Mouse (Mus musculus) liver, adult (tissue): ENCODE measurements around the gene Grip1.

Experiments used
- GATA4 ChIP-seq: IDR thresholded peaks from 2 replicates; pipeline ENCODE4 v1.6.1; 2014; ENCODE audit warnings: mild to moderate bottlenecking, low read length; ENCODE audit not compliant: insufficient replicate concordance

The Grip1 gene

GRCm38 (mm10) chr10:120015117-120015516 is 561.5 kb downstream of the Grip1 start:
- peak; percentile 32; the same call in 1 of the 2 replicates for TF ChIP-seq GATA4

- TF ChIP-seq GATA4 = no peak
These were observed 572.8 kb downstream of the Grip1 start for GRCm38 (mm10) chr10:120026437-120026836.

GRCm38 (mm10) chr10:120030901-120031300 is 577.3 kb downstream of the Grip1 start:
- TF ChIP-seq GATA4 = no peak

GRCm38 (mm10) chr10:120031316-120031715 is 577.7 kb downstream of the Grip1 start:
- TF ChIP-seq GATA4 = no peak

- no peak for TF ChIP-seq GATA4
These were observed 580.2 kb downstream of the Grip1 start for GRCm38 (mm10) chr10:120033866-120034265.

GRCm38 (mm10) chr10:120035211-120035733 is 581.6 kb downstream of the Grip1 start:
- no peak for TF ChIP-seq GATA4

- no peak for TF ChIP-seq GATA4
These were observed 582.2 kb downstream of the Grip1 start for GRCm38 (mm10) chr10:120035824-120036223.

GRCm38 (mm10) chr10:120038194-120038593 is 584.6 kb downstream of the Grip1 start:
- no peak for TF ChIP-seq GATA4

- TF ChIP-seq GATA4 = no peak
These were observed 590.6 kb downstream of the Grip1 start for GRCm38 (mm10) chr10:120044237-120044636.

- no peak for TF ChIP-seq GATA4
These were observed 591.1 kb downstream of the Grip1 start for GRCm38 (mm10) chr10:120044714-120045234.

GRCm38 (mm10) chr10:120060579-120061237 is 607.1 kb downstream of the Grip1 start:
- TF ChIP-seq GATA4 = no peak

- no peak for TF ChIP-seq GATA4
These were observed 607.9 kb downstream of the Grip1 start for GRCm38 (mm10) chr10:120061238-120062130.

- TF ChIP-seq GATA4 = no peak
These were observed 610.8 kb downstream of the Grip1 start for GRCm38 (mm10) chr10:120064424-120064823.

- TF ChIP-seq GATA4 = no peak
These were observed 612.7 kb downstream of the Grip1 start for GRCm38 (mm10) chr10:120066319-120066718.

- no peak for TF ChIP-seq GATA4
These were observed 624.2 kb downstream of the Grip1 start for GRCm38 (mm10) chr10:120077850-120078249.

- TF ChIP-seq GATA4 = no peak
These were observed 638.9 kb downstream of the Grip1 start for GRCm38 (mm10) chr10:120092548-120092947.
